Mouse (Mus musculus) embryonic facial prominence, embryonic 14.5 days (tissue): ENCODE measurements at regions not wholly inside any gene's neighbourhood (a gene's known extent, or its start where the extent isn't known, plus 50 kb on each side); places are given as distances from the start of the nearest gene placed in this dataset.
A peak's percentile ranks its signal among the peaks of the same experiment; 100 is the strongest.

Experiments
- ATAC-seq: fragments of 200-750 bp; cut with Nextera tagmentation; 2 replicates; pipeline ENCODE4 v1.8.0; 2017; ENCODE audit warnings: low read depth, moderate number of reproducible peaks, moderate TSS enrichment
- DNase-seq: peaks from one replicate; pipeline ENCODE4 v3.0.0-alpha.2; 2015; ENCODE audit warnings: low spot score
- H3K27ac ChIP-seq: fragments of 300-500 bp; sonication (generic); replicated peaks from 2 replicates; pipeline ENCODE4 v1.5.1; 2014; ENCODE audit warnings: low read depth, mild to moderate bottlenecking, low read length, moderate library complexity
- H3K27me3 ChIP-seq: fragments of 300-500 bp; sonication (generic); replicated peaks from 2 replicates; pipeline ENCODE4 v1.6.1; 2014; ENCODE audit warnings: low read length; ENCODE audit not compliant: control insufficient read depth, insufficient read depth
- H3K36me3 ChIP-seq: fragments of 300-500 bp; sonication (generic); 2 replicates; pipeline ENCODE4 v1.6.1; 2014; ENCODE audit warnings: low read length, mixed read lengths; ENCODE audit not compliant: control insufficient read depth, insufficient read depth
- H3K4me1 ChIP-seq: fragments of 300-500 bp; sonication (generic); 2 replicates; pipeline ENCODE4 v1.6.1; 2014; ENCODE audit warnings: antibody characterized with exemption, low read length; ENCODE audit not compliant: control insufficient read depth, insufficient read depth
- H3K4me2 ChIP-seq: fragments of 300-500 bp; sonication (generic); 2 replicates; pipeline ENCODE4 v1.6.1; 2014; ENCODE audit warnings: low read depth, mild to moderate bottlenecking, low read length, moderate library complexity, mixed read lengths
- H3K4me3 ChIP-seq: fragments of 300-500 bp; sonication (generic); 2 replicates; pipeline ENCODE4 v1.5.1; 2014; ENCODE audit warnings: low read depth, mild to moderate bottlenecking, low read length
- H3K9ac ChIP-seq: fragments of 300-500 bp; sonication (generic); 2 replicates; pipeline ENCODE4 v1.6.1; 2014; ENCODE audit warnings: low read depth, mild to moderate bottlenecking, low read length, moderate library complexity, mixed read lengths
- H3K9me3 ChIP-seq: fragments of 300-500 bp; sonication (generic); 2 replicates; pipeline ENCODE4 v1.6.1; 2016; ENCODE audit warnings: low read length; ENCODE audit not compliant: control insufficient read depth
- WGBS: fragments of 180-500 bp; shearing (Covaris S2); extraction: QIAGEN DNeasy Blood & Tissue Kit; methylation state at CpG from one replicate; pipeline ENCODE4 v1.1.7; 2014; 5-methylcytosine and 5-hydroxymethylcytosine counted together

DNA sequence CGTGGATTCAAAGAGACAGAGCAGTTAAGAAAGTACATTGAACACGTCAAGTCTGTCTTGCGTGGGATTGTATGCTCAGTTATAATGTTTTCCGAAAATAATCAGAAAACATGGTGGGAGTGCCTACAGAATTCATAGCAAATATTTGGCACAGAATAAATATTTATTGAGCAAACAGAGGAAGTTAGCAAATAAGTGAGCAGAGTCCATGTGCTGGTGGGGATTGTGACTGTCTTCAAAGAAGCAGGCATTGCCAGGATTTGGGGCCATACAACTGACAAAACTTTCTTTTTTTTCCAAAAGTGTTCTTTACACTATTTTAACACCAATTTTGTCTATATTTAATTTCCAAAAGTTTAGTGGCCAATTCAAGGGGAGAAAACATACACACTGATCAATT lies 1729.8 kb downstream of the AI429214 start:
- Histone ChIP-seq H3K4me1 (no peaks in the 10 kb centered on the region), H3K9me3 (no peaks in the 10 kb centered on the region), H3K36me3 (no peaks in the 10 kb centered on the region), H3K4me2 (no peak overlapping the region), H3K27me3 (no peaks in the 10 kb centered on the region), H3K4me3 (no peak overlapping the region), H3K9ac (no peak overlapping the region), H3K27ac (no peak overlapping the region)
- WGBS = 89% methylated on average over 4 of the region's 4 CpGs
- DNase-seq = no peak
- no peak for ATAC-seq

DNA sequence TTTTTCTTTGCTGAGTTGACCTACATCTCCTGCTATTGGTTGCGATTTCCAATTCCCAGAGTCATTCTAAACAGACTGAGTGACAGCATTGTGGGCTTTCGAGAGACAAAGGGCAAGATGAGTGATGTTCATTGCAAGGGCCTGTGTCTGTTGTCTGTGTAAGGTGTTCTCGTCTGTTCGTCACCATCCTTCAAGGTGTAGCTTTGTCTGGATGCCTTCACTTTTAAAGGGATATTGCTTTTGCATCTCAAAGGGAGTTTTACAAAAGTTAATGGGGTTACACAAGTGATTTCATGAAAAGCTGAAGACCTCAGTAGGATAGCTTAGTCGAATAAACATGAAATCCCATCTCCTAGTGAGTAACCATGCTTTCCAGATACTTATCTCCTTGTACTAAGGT lies 1731.9 kb downstream of the AI429214 start:
- no peak overlapping the region for H3K4me3 ChIP-seq
- DNase-seq (no peak), ATAC-seq (no peak)
- no peak overlapping the region for H3K9ac ChIP-seq
- no peak overlapping the region for H3K27ac ChIP-seq
- H3K4me1 ChIP-seq = no peaks in the 10 kb centered on the region
- no peak overlapping the region for H3K4me2 ChIP-seq
- H3K36me3 ChIP-seq = no peaks in the 10 kb centered on the region
- no peaks in the 10 kb centered on the region for H3K9me3 ChIP-seq
- WGBS = 86% methylated on average over 5 of the region's 5 CpGs
- H3K27me3 ChIP-seq = no peaks in the 10 kb centered on the region

DNA sequence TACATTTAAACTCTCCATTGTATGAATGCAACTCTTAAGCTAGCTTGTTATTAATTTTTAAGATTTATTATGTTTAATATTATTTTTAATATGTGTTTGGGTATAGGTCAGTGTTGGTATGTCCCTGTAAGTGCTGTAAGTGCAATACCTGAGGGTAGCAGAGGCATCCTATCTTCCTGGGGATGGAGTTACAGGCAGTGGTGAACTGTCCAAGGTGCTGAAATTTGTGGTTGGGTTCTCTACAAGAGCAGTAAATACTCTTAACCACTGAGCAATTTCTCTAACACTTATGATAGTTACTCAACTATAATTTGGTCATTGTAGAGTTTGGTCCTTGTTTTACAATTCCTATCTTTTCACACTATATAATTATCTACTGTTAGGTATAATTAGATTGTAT lies 1753.7 kb downstream of the AI429214 start:
- Histone ChIP-seq H3K9ac (no peak overlapping the region), H3K9me3 (no peaks in the 10 kb centered on the region), H3K4me3 (no peak overlapping the region), H3K4me2 (no peak overlapping the region), H3K4me1 (no peaks in the 10 kb centered on the region), H3K27me3 (no peaks in the 10 kb centered on the region), H3K36me3 (no peaks in the 10 kb centered on the region), H3K27ac (no peak overlapping the region)
- DNase-seq (peak; percentile 72), ATAC-seq (no peak)

DNA sequence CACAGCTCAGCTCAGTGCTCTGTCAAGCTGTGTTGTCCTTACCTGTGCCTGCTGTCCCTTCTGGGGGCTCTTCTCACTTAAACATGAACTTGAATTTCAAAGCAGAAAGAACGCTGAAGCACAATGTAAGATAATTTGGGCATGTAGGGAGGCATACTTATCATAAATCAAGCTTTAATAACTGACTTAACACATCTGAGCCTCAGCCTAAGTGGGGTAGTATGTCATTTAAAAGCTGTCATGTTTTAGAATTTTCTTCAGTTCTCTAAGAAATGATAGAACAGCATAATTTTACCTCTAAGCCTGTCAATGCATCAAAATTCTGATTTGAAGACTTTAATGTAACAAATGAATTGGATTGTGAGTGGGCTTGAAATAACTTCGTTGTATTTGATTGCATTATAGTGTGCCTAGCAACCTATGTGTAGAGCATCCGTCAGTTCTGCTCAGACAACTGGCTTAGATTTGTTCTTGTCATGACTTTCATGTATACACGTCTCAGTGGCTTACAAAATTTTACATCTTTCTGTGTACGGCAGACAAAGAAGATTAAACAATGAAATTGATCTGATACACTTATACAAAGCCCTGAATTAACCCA lies 1773.3 kb downstream of the AI429214 start:
- H3K4me2 ChIP-seq = no peak overlapping the region
- DNase-seq (no peak), ATAC-seq (no peak)
- no peak overlapping the region for H3K4me3 ChIP-seq
- no peak overlapping the region for H3K27ac ChIP-seq
- no peaks in the 10 kb centered on the region for H3K4me1 ChIP-seq
- no peak overlapping the region for H3K9ac ChIP-seq
- H3K27me3 ChIP-seq = no peaks in the 10 kb centered on the region
- no peaks in the 10 kb centered on the region for H3K36me3 ChIP-seq
- 69% methylated on average over 5 of the region's 5 CpGs for WGBS
- H3K9me3 ChIP-seq = no peaks in the 10 kb centered on the region

DNA sequence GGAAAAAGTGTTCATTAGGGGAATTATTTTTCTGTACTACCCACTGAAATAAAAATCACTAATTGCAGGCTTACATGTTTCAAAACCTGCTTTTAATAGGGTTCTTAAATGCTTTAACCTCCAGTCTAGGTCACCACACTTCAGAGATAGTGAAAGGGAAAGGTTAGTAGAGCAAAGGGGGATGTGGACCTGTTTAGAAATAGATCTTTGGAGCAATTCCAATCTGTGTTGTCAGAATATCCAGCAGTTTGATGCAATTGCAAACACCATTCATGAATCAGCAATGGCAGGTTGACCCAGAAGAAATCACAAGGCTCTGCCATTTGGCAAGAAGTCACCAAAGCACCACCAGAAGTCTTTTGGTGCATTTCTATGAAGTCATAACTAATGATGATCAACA lies 1819.1 kb downstream of the AI429214 start:
- Histone ChIP-seq H3K4me1 (no peaks in the 10 kb centered on the region), H3K27ac (no peak overlapping the region), H3K4me3 (no peak overlapping the region), H3K36me3 (no peaks in the 10 kb centered on the region), H3K27me3 (no peaks in the 10 kb centered on the region), H3K9ac (no peak overlapping the region), H3K9me3 (no peaks in the 10 kb centered on the region), H3K4me2 (no peak overlapping the region)
- no peak for DNase-seq
- no peak for ATAC-seq

DNA sequence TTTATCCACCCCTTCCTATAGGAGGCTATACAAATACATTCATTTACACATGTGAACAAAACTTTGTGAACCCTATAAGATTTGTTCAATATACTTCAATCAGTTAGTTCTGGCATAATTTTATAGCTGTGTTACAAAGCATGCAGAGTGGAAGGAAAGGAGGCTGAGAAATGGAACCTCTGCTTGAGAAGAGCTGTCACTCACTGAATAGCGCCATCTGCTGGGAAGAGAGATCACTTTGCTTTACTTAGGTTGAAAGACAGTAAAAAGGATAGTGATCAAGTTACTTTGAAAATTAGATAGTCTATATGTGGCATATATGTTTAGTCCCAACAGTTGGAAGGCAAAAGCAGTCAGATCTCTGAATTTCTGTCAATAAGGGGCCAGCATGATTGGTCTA lies 1824.8 kb downstream of the AI429214 start:
- ATAC-seq (no peak), DNase-seq (peak; percentile 70)
- H3K27ac ChIP-seq = no peak overlapping the region
- H3K36me3 ChIP-seq = no peaks in the 10 kb centered on the region
- no peaks in the 10 kb centered on the region for H3K4me1 ChIP-seq
- H3K9ac ChIP-seq = no peak overlapping the region
- no peak overlapping the region for H3K4me2 ChIP-seq
- H3K9me3 ChIP-seq = no peaks in the 10 kb centered on the region
- 35% methylated on average over 1 of the region's 1 CpGs for WGBS
- no peak overlapping the region for H3K4me3 ChIP-seq
- H3K27me3 ChIP-seq = no peaks in the 10 kb centered on the region

DNA sequence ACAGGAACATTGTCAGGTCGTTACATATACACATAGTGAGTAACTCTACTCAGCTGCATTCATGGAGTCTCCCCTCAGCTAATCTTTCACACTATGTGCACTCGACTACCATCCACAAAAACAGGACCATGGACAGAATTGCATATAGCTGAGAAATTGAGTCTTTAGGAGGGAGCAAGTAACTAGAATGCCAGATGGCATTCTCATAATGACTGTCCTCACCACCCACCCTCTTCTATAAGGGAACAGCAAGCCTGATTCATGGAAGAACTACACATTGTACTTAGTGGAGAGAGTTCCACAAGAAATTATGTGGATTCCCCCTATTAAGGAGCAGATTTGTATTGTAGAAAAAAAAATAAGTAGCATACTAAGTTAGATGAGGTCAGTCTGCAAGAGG lies 1813.4 kb upstream of the Adam24 start:
- Histone ChIP-seq H3K9ac (no peak overlapping the region), H3K27me3 (no peaks in the 10 kb centered on the region), H3K4me1 (no peaks in the 10 kb centered on the region), H3K4me3 (no peak overlapping the region), H3K36me3 (no peaks in the 10 kb centered on the region), H3K4me2 (no peak overlapping the region), H3K9me3 (no peaks in the 10 kb centered on the region), H3K27ac (no peak overlapping the region)
- DNase-seq = no peak
- ATAC-seq = no peak
- 69% methylated on average over 2 of the region's 2 CpGs for WGBS

DNA sequence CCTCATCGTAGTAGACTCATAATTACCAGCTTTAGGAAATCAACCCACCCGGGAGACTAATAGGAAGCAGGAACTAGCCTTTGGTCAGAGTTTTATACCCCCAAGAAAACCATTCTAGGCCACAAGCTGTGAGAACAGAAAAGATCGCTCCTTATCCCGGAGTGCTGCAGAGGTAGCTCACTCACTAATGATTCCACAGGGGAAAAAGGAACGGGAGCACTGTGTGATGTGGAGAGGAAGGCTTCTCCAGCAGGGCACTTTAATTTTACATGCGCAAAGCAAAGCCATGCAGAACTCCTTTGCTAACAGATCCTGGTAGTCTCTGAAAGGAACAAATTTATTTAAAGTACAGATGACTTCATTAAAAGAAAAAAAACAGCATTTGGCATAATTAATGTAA lies 1807.5 kb upstream of the Adam24 start:
- ATAC-seq = no peak

More for the DNA sequence above, 1807.5 kb upstream of the Adam24 start:
- Histone ChIP-seq H3K4me1 (no peaks in the 10 kb centered on the region), H3K36me3 (no peaks in the 10 kb centered on the region), H3K9me3 (no peaks in the 10 kb centered on the region), H3K27me3 (no peaks in the 10 kb centered on the region), H3K4me2 (no peak overlapping the region), H3K27ac (no peak overlapping the region), H3K4me3 (no peak overlapping the region), H3K9ac (no peak overlapping the region)
- no peak for DNase-seq
- WGBS = 52% methylated on average over 6 of the region's 6 CpGs
